Mouse (Mus musculus): Measurements from ENCODE around the gene Clrn3.

DNA sequence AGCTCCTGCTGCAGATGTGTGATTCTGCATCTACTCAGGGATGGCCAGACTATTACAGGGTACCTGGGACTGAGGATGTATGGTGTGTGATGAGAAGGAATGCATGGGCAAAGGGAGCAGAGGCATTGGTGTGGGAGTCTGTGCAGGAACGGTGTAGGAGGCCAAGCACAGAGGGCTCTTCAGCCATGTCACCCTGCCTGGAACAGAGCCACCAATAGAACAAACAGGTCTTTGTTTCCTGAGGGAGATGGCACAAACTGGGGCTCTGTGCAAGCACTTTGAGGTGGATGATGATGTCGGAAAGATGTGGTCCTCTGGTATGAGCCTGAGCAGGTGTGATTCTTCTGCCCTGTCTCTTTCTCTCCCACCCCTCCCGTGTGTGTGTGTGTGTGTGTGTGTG lies 14.6 kb upstream of the Clrn3 start:
- no peak for TF ChIP-seq MAZ (IDR thresholded peaks at IDR 0.05; ENCODE audit: low read depth, low read length)
- TF ChIP-seq RCOR1 (conservative IDR thresholded peaks at IDR 0.05; ENCODE audit: low read depth, low read length), result no peak
- TF ChIP-seq POLR2A (IDR thresholded peaks at IDR 0.05; ENCODE audit: low read depth, low read length), result no peak
- no peak for TF ChIP-seq CTCF (conservative IDR thresholded peaks at IDR 0.05 in 1 of 2, IDR thresholded peaks at IDR 0.05 in 1 of 2; ENCODE audit: low read depth in 2 of 2, low read length in 2 of 2)
- no peak for TF ChIP-seq EP300 (IDR thresholded peaks at IDR 0.05; ENCODE audit: low read length)
- TF ChIP-seq ZNF384 (IDR thresholded peaks at IDR 0.05; ENCODE audit: low read depth, low read length), result no peak
- no peak for TF ChIP-seq TBP (conservative IDR thresholded peaks at IDR 0.05; ENCODE audit: low read depth, low read length)
